Mouse (Mus musculus): ENCODE data around the gene Lipa. TPM values are rescaled to one million over a fixed set of nuclear protein-coding genes. Genes with fewer than 3 reads are reported as not detected.

Gene Lipa
- not detected in 2 replicates for polyA plus RNA-seq (2012; ENCODE audit: insufficient read depth, insufficient read length, low replicate concordance, missing spikeins)

- 2% methylated on average over 29 of the region's 29 CpGs for WGBS
- Histone ChIP-seq H3K27ac (ENCODE audit: insufficient read depth, low read depth, low read length) (peak within 1 kb of the TSS; percentile 39; the same call in 1 of the 2 replicates), H3K4me1 (ENCODE audit: control insufficient read depth, insufficient read depth, low read length) (no peaks in the 10 kb centered on the region), H3K4me3 (ENCODE audit: insufficient read depth, low read depth, low read length) (peak within 1 kb of the TSS; percentile 64)
- TF ChIP-seq POLR2A (IDR thresholded peaks at IDR 0.05; ENCODE audit: insufficient read depth, low read depth, low read length) = peak; percentile 51
- no peak for TF ChIP-seq CTCF (IDR thresholded peaks at IDR 0.05; ENCODE audit: insufficient read depth, low read depth, low read length)
Observed at GRCm38 (mm10) chr19:34526941-34527682, at the start of gene Lipa. Gene Lipa, minus strand, starts transcription at chr19:34527474.

GRCm38 (mm10) chr19:34573650-34574049 is 46.4 kb upstream of the Lipa start:
- Histone ChIP-seq H3K4me1 (ENCODE audit: control insufficient read depth, insufficient read depth, low read length) (no peaks in the 10 kb centered on the region), H3K4me3 (ENCODE audit: insufficient read depth, low read depth, low read length) (no peak overlapping the region), H3K27ac (ENCODE audit: insufficient read depth, low read depth, low read length) (no peak overlapping the region)
- TF ChIP-seq CTCF (IDR thresholded peaks at IDR 0.05; ENCODE audit: insufficient read depth, low read depth, low read length) (no peak), POLR2A (IDR thresholded peaks at IDR 0.05; ENCODE audit: insufficient read depth, low read depth, low read length) (no peak)
- 94% methylated on average over 5 of the region's 5 CpGs for WGBS

- H3K27ac ChIP-seq (ENCODE audit: insufficient read depth, low read depth, low read length) = no peak overlapping the region
- no peaks in the 10 kb centered on the region for H3K4me1 ChIP-seq (ENCODE audit: control insufficient read depth, insufficient read depth, low read length)
- no peak overlapping the region for H3K4me3 ChIP-seq (ENCODE audit: insufficient read depth, low read depth, low read length)
- 97% methylated on average over 1 of the region's 1 CpGs for WGBS
- no peak for TF ChIP-seq POLR2A (IDR thresholded peaks at IDR 0.05; ENCODE audit: insufficient read depth, low read depth, low read length)
- TF ChIP-seq CTCF (IDR thresholded peaks at IDR 0.05; ENCODE audit: insufficient read depth, low read depth, low read length) = no peak
Observed at GRCm38 (mm10) chr19:34571080-34571479, 43.8 kb upstream of the Lipa start.

- Histone ChIP-seq H3K4me3 (ENCODE audit: insufficient read depth, low read depth, low read length) (no peak overlapping the region), H3K4me1 (ENCODE audit: control insufficient read depth, insufficient read depth, low read length) (no peaks in the 10 kb centered on the region), H3K27ac (ENCODE audit: insufficient read depth, low read depth, low read length) (no peak overlapping the region)
- TF ChIP-seq POLR2A (IDR thresholded peaks at IDR 0.05; ENCODE audit: insufficient read depth, low read depth, low read length) = no peak
- TF ChIP-seq CTCF (IDR thresholded peaks at IDR 0.05; ENCODE audit: insufficient read depth, low read depth, low read length) = no peak
- 75% methylated on average over 4 of the region's 4 CpGs for WGBS
Observed at GRCm38 (mm10) chr19:34569896-34570476, 42.7 kb upstream of the Lipa start.

- Histone ChIP-seq H3K27ac (ENCODE audit: insufficient read depth, low read depth, low read length) (no peak overlapping the region), H3K4me3 (ENCODE audit: insufficient read depth, low read depth, low read length) (no peak overlapping the region), H3K4me1 (ENCODE audit: control insufficient read depth, insufficient read depth, low read length) (no peaks in the 10 kb centered on the region)
- WGBS = 84% methylated on average over 7 of the region's 7 CpGs
- no peak for TF ChIP-seq POLR2A (IDR thresholded peaks at IDR 0.05; ENCODE audit: insufficient read depth, low read depth, low read length)
Observed at GRCm38 (mm10) chr19:34568988-34569895, 42.0 kb upstream of the Lipa start.

- 90% methylated on average over 1 of the region's 1 CpGs for WGBS
- H3K27ac ChIP-seq (ENCODE audit: insufficient read depth, low read depth, low read length) = no peak overlapping the region
- TF ChIP-seq POLR2A (IDR thresholded peaks at IDR 0.05; ENCODE audit: insufficient read depth, low read depth, low read length) (no peak), CTCF (IDR thresholded peaks at IDR 0.05; ENCODE audit: insufficient read depth, low read depth, low read length) (no peak)
- no peak overlapping the region for H3K4me3 ChIP-seq (ENCODE audit: insufficient read depth, low read depth, low read length)
- no peaks in the 10 kb centered on the region for H3K4me1 ChIP-seq (ENCODE audit: control insufficient read depth, insufficient read depth, low read length)
Observed at GRCm38 (mm10) chr19:34566178-34566784, 39.0 kb upstream of the Lipa start.

- Histone ChIP-seq H3K4me1 (ENCODE audit: control insufficient read depth, insufficient read depth, low read length) (no peaks in the 10 kb centered on the region), H3K27ac (ENCODE audit: insufficient read depth, low read depth, low read length) (no peak overlapping the region)
- no peak for TF ChIP-seq CTCF (IDR thresholded peaks at IDR 0.05; ENCODE audit: insufficient read depth, low read depth, low read length)
- no peak for TF ChIP-seq POLR2A (IDR thresholded peaks at IDR 0.05; ENCODE audit: insufficient read depth, low read depth, low read length)
Observed at GRCm38 (mm10) chr19:34562556-34562955, 35.3 kb upstream of the Lipa start.

GRCm38 (mm10) chr19:34556621-34557020 is 29.3 kb upstream of the Lipa start:
- Histone ChIP-seq H3K4me1 (ENCODE audit: control insufficient read depth, insufficient read depth, low read length) (no peaks in the 10 kb centered on the region), H3K4me3 (ENCODE audit: insufficient read depth, low read depth, low read length) (no peak overlapping the region), H3K27ac (ENCODE audit: insufficient read depth, low read depth, low read length) (no peak overlapping the region)
- 72% methylated on average over 3 of the region's 3 CpGs for WGBS
- TF ChIP-seq CTCF (IDR thresholded peaks at IDR 0.05; ENCODE audit: insufficient read depth, low read depth, low read length) = no peak

More at GRCm38 (mm10) chr19:34562556-34562955, 35.3 kb upstream of the Lipa start:
- H3K4me3 ChIP-seq (ENCODE audit: insufficient read depth, low read depth, low read length) = no peak overlapping the region

All from olfactory bulb, adult 2 months (tissue).